Mouse (Mus musculus) ZHBTc4 (cell line): ENCODE results near the gene Vmn1r138.
"Not testable (repeated sequence)": the region's sequence is repeated elsewhere in the genome, so short reads cannot be mapped to it uniquely, and the experiment has no call there.

Source experiments
- DNase-seq: peaks from one replicate; pipeline ENCODE4 v3.0.0-alpha.2; 2011; ENCODE audit warnings: low read depth, low spot score

Gene Vmn1r138

GRCm38 (mm10) chr7:22028797-22029196 lies at the start of gene Vmn1r138:
Gene Vmn1r138, minus strand, starts transcription at chr7:22028897.
- not testable (repeated sequence) for DNase-seq

DNA sequence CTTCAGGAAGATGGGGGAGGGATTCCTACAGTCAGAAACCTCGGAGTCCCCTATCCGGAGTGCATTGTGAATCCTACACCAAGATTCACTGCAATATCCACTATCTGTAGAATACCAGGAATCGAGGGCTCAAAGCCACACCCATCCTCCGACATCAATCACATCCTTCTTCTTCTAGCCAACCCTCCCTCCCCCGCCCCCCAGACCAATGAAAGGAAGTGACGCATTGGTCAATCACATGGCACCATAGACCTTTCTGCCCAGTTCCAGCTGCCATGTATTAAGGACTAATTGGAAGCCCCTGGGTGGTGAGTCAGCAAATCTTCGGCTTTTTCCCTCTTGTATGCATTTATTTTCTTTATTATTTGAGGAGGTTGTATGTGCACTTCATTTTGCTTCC lies 40.1 kb upstream of the Vmn1r138 start, which contains the start of gene Vmn1r139:
TSS of gene Vmn1r139 (plus strand) at position 301 of the 400 bp plus-strand sequence.
- not testable (repeated sequence) for DNase-seq

- DNase-seq, result not testable (repeated sequence)
Measured at GRCm38 (mm10) chr7:22056205-22056604, 27.5 kb upstream of the Vmn1r138 start, which contains the start of gene Gm6176. Gene Gm6176, minus strand, starts transcription at chr7:22056305.

GRCm38 (mm10) chr7:21994287-21994686 lies 34.4 kb downstream of the Vmn1r138 start, which contains the start of gene Vmn1r137:
Gene Vmn1r137, plus strand, starts transcription at chr7:21994587.
- not testable (repeated sequence) for DNase-seq
